Mouse (Mus musculus) lung, postnatal 0 days (tissue): ENCODE data around the gene Mrpl54. TPM values are rescaled to one million over a fixed set of nuclear protein-coding genes. Genes with fewer than 3 reads are reported as not detected.

Experiments used
- ATAC-seq: fragments of 200-750 bp; cut with Nextera tagmentation; 2 replicates; pipeline ENCODE4 v1.8.0; 2017; ENCODE audit warnings: moderate library complexity
- DNase-seq: peaks from one replicate; pipeline ENCODE4 v3.0.0-alpha.2; 2016; ENCODE audit warnings: low spot score
- H3K27ac ChIP-seq: fragments of 300-500 bp; sonication (generic); 2 replicates; pipeline ENCODE4 v1.5.1; 2014; ENCODE audit warnings: antibody characterized with exemption, mild to moderate bottlenecking, low read length, mixed read lengths
- H3K27me3 ChIP-seq: fragments of 300-500 bp; sonication (generic); replicated peaks from 2 replicates; pipeline ENCODE4 v1.6.1; 2014; ENCODE audit warnings: low read length, mixed read lengths; ENCODE audit not compliant: insufficient read depth
- H3K36me3 ChIP-seq: fragments of 300-500 bp; sonication (generic); 2 replicates; pipeline ENCODE4 v1.6.1; 2014; ENCODE audit warnings: low read length, mixed read lengths; ENCODE audit not compliant: insufficient read depth
- H3K4me1 ChIP-seq: fragments of 300-500 bp; sonication (generic); 2 replicates; pipeline ENCODE4 v1.6.1; 2014; ENCODE audit warnings: antibody characterized with exemption, low read depth, low read length, mixed read lengths; ENCODE audit not compliant: insufficient read depth
- H3K4me2 ChIP-seq: fragments of 300-500 bp; sonication (generic); replicated peaks from 2 replicates; pipeline ENCODE4 v1.6.1; 2014; ENCODE audit warnings: low read depth, mild to moderate bottlenecking, low read length, moderate library complexity, mixed read lengths
- H3K4me3 ChIP-seq: fragments of 300-500 bp; sonication (generic); 2 replicates; pipeline ENCODE4 v1.5.1; 2014; ENCODE audit warnings: low read depth, low read length
- H3K9ac ChIP-seq: fragments of 300-500 bp; sonication (generic); replicated peaks from 2 replicates; pipeline ENCODE4 v1.6.1; 2014; ENCODE audit warnings: low read depth, mild to moderate bottlenecking
- H3K9me3 ChIP-seq: fragments of 300-500 bp; sonication (generic); 2 replicates; pipeline ENCODE4 v1.6.1; 2016; ENCODE audit warnings: low read length, mixed read lengths
- CTCF ChIP-seq: IDR thresholded peaks from 2 replicates; pipeline ENCODE4 v1.5.1; 2016; ENCODE audit warnings: antibody characterized with exemption, mild to moderate bottlenecking
- EP300 ChIP-seq: IDR thresholded peaks from 2 replicates; pipeline ENCODE4 v1.6.1; 2016; ENCODE audit warnings: antibody characterized with exemption, mild to moderate bottlenecking, control low read depth
- WGBS: fragments of 180-500 bp; shearing (Covaris S2); extraction: QIAGEN DNeasy Blood & Tissue Kit; methylation state at CpG from one replicate; pipeline ENCODE4 v1.1.7; 2014; 5-methylcytosine and 5-hydroxymethylcytosine counted together
- polyA plus RNA-seq: library from polyadenylated mRNA; unstranded; fragments of >200 nt; fragmentation: Nextera tagmentation; extraction: Ambion mirVana; gene quantifications from 2 replicates; pipeline ENCODE4 v1.2.1, GENCODE M21; 2015

The Mrpl54 gene
- polyA plus RNA-seq, 1 experiment from 2014 or later, result 162 TPM

GRCm38 (mm10) chr10:81249442-81249841, 17.3 kb downstream of the Mrpl54 start:
- ATAC-seq, result no peak
- no peaks in the 10 kb centered on the region for H3K9me3 ChIP-seq
- WGBS, result 72% methylated on average over 8 of the region's 8 CpGs
- TF ChIP-seq EP300, result no peak
- no peak for TF ChIP-seq CTCF
- no peak overlapping the region for H3K9ac ChIP-seq
- no peak overlapping the region for H3K27ac ChIP-seq
- H3K4me1 ChIP-seq, result no peaks in the 10 kb centered on the region
- no peak for DNase-seq
- no peak overlapping the region for H3K4me2 ChIP-seq
- no peaks in the 10 kb centered on the region for H3K36me3 ChIP-seq
- H3K4me3 ChIP-seq, result no peak overlapping the region
- H3K27me3 ChIP-seq, result peaks cover 18% of the 10 kb centered on the region

- Histone ChIP-seq H3K9me3 (no peaks in the 10 kb centered on the region), H3K27ac (no peak overlapping the region), H3K4me2 (no peak overlapping the region), H3K4me1 (no peaks in the 10 kb centered on the region), H3K36me3 (no peaks in the 10 kb centered on the region), H3K27me3 (peaks cover 9% of the 10 kb centered on the region; the same call in 1 of the 2 replicates), H3K4me3 (no peak overlapping the region), H3K9ac (no peak overlapping the region)
- DNase-seq, result no peak
- no peak for TF ChIP-seq EP300
- no peak for TF ChIP-seq CTCF
- 97% methylated on average over 2 of the region's 2 CpGs for WGBS
- ATAC-seq, result no peak
Measured at GRCm38 (mm10) chr10:81247804-81248203, 18.9 kb downstream of the Mrpl54 start.

- WGBS, result 89% methylated on average over 6 of the region's 6 CpGs
Measured at GRCm38 (mm10) chr10:81245166-81245565, 21.6 kb downstream of the Mrpl54 start.

GRCm38 (mm10) chr10:81244595-81244994, 22.1 kb downstream of the Mrpl54 start:
- Histone ChIP-seq H3K27me3 (peaks cover 14% of the 10 kb centered on the region), H3K4me3 (no peak overlapping the region), H3K9ac (no peak overlapping the region), H3K4me1 (no peaks in the 10 kb centered on the region), H3K9me3 (no peaks in the 10 kb centered on the region), H3K36me3 (no peaks in the 10 kb centered on the region), H3K4me2 (no peak overlapping the region), H3K27ac (no peak overlapping the region)
- ATAC-seq (peak; percentile 78), DNase-seq (peak; percentile 76)
- TF ChIP-seq CTCF (peak; percentile 98), EP300 (no peak)
- WGBS, result 8% methylated on average over 17 of the region's 17 CpGs

More at GRCm38 (mm10) chr10:81245166-81245565, 21.6 kb downstream of the Mrpl54 start:
- Histone ChIP-seq H3K27me3 (peaks cover 9% of the 10 kb centered on the region; the same call in 1 of the 2 replicates), H3K4me3 (no peak overlapping the region), H3K4me2 (no peak overlapping the region), H3K4me1 (no peaks in the 10 kb centered on the region), H3K36me3 (no peaks in the 10 kb centered on the region), H3K9ac (no peak overlapping the region), H3K27ac (no peak overlapping the region), H3K9me3 (no peaks in the 10 kb centered on the region)
- ATAC-seq (no peak), DNase-seq (no peak)
- TF ChIP-seq EP300 (no peak), CTCF (no peak)

- ATAC-seq, result no peak
- Histone ChIP-seq H3K9me3 (no peaks in the 10 kb centered on the region), H3K27ac (no peak overlapping the region), H3K27me3 (peaks cover 14% of the 10 kb centered on the region), H3K36me3 (no peaks in the 10 kb centered on the region), H3K9ac (no peak overlapping the region), H3K4me3 (no peak overlapping the region), H3K4me1 (no peaks in the 10 kb centered on the region), H3K4me2 (no peak overlapping the region)
- TF ChIP-seq EP300, result no peak
- TF ChIP-seq CTCF, result no peak
- no peak for DNase-seq
- WGBS, result 72% methylated on average over 4 of the region's 4 CpGs
Measured at GRCm38 (mm10) chr10:81244146-81244545, 22.6 kb downstream of the Mrpl54 start.

- no peak overlapping the region for H3K9ac ChIP-seq
- H3K4me2 ChIP-seq, result no peak overlapping the region
- no peaks in the 10 kb centered on the region for H3K4me1 ChIP-seq
- H3K36me3 ChIP-seq, result no peaks in the 10 kb centered on the region
- WGBS, result 81% methylated on average over 16 of the region's 16 CpGs
- H3K27me3 ChIP-seq, result peaks cover 14% of the 10 kb centered on the region
- H3K27ac ChIP-seq, result no peak overlapping the region
- no peak for TF ChIP-seq EP300
- TF ChIP-seq CTCF, result no peak
- no peaks in the 10 kb centered on the region for H3K9me3 ChIP-seq
- H3K4me3 ChIP-seq, result no peak overlapping the region
- no peak for DNase-seq
- no peak for ATAC-seq
Measured at GRCm38 (mm10) chr10:81242021-81242420, 24.7 kb downstream of the Mrpl54 start.

- WGBS, result 22% methylated on average over 13 of the region's 13 CpGs
- TF ChIP-seq EP300 (no peak), CTCF (peak; percentile 74)
- H3K4me1 ChIP-seq, result no peaks in the 10 kb centered on the region
Measured at GRCm38 (mm10) chr10:81240876-81241275, 25.9 kb downstream of the Mrpl54 start.

More at GRCm38 (mm10) chr10:81240876-81241275, 25.9 kb downstream of the Mrpl54 start:
- Histone ChIP-seq H3K27ac (no peak overlapping the region), H3K9ac (no peak overlapping the region), H3K36me3 (no peaks in the 10 kb centered on the region), H3K27me3 (peaks cover 14% of the 10 kb centered on the region), H3K4me3 (no peak overlapping the region), H3K9me3 (no peaks in the 10 kb centered on the region), H3K4me2 (no peak overlapping the region)
- ATAC-seq (no peak), DNase-seq (peak; percentile 51)
